Mouse (Mus musculus) thymus, adult 2 months (tissue): ENCODE data around the gene Gm21988. TPM values are rescaled to one million over a fixed set of nuclear protein-coding genes. Genes with fewer than 3 reads are reported as not detected.

Experiments
- DNase-seq: peaks from one replicate; pipeline ENCODE4 v3.0.0; 2021
- H3K27ac ChIP-seq: fragments of 200-500 bp; 2 replicates; pipeline ENCODE4 v1.5.1; 2012; ENCODE audit warnings: low read length, control low read depth; ENCODE audit not compliant: control insufficient read depth, insufficient read depth
- H3K27me3 ChIP-seq: fragments of 200-500 bp; 2 replicates; pipeline ENCODE4 v1.6.1; 2012; ENCODE audit warnings: mild to moderate bottlenecking, low read length, moderate library complexity, mixed read lengths; ENCODE audit not compliant: control insufficient read depth, insufficient read depth
- H3K36me3 ChIP-seq: fragments of 200-500 bp; 2 replicates; pipeline ENCODE4 v1.6.1; 2012; ENCODE audit warnings: mild to moderate bottlenecking, low read length, moderate library complexity; ENCODE audit not compliant: control insufficient read depth, insufficient read depth
- H3K4me1 ChIP-seq: fragments of 200-500 bp; replicated peaks from 2 replicates; pipeline ENCODE4 v1.6.1; 2012; ENCODE audit warnings: low read length; ENCODE audit not compliant: control insufficient read depth, insufficient read depth
- H3K4me3 ChIP-seq: fragments of 200-500 bp; 2 replicates; pipeline ENCODE4 v1.5.1; 2012; ENCODE audit warnings: mild to moderate bottlenecking, low read length, control low read depth, moderate library complexity; ENCODE audit not compliant: control insufficient read depth, insufficient read depth
- CTCF ChIP-seq: fragments of 200-500 bp; IDR thresholded peaks from 2 replicates; pipeline ENCODE4 v1.5.1; 2012; ENCODE audit warnings: mild to moderate bottlenecking, control low read depth, low read length, moderate library complexity, borderline replicate concordance; ENCODE audit not compliant: control insufficient read depth, poor library complexity, insufficient read depth; ENCODE audit errors: extremely low read depth
- POLR2A ChIP-seq: fragments of 200-500 bp; IDR thresholded peaks from 2 replicates; pipeline ENCODE4 v1.6.1; 2012; ENCODE audit warnings: mild to moderate bottlenecking, low read length, control low read depth, moderate library complexity; ENCODE audit not compliant: control insufficient read depth, poor library complexity, insufficient read depth; ENCODE audit errors: extremely low read depth
- WGBS: fragments of 180-500 bp; shearing (Covaris S2); methylation state at CpG from one replicate; pipeline ENCODE4 v1.1.7; 2018; 5-methylcytosine and 5-hydroxymethylcytosine counted together
- polyA plus RNA-seq: library from polyadenylated mRNA; depleted of rRNA; stranded (reverse); fragments of >200 nt; gene quantifications from 2 replicates; pipeline ENCODE4 v1.2.3, GENCODE M21; 2012

The Gm21988 gene
- polyA plus RNA-seq, 1 experiment, result 11.1 TPM

- WGBS, result 58% methylated on average over 5 of the region's 5 CpGs
- H3K27ac ChIP-seq, result no peak overlapping the region
- DNase-seq, result peak; percentile 79
- no peaks in the 10 kb centered on the region for H3K27me3 ChIP-seq
- H3K36me3 ChIP-seq, result no peaks in the 10 kb centered on the region
- no peak for TF ChIP-seq POLR2A
- peak; percentile 91; the same call in 1 of the 2 replicates for TF ChIP-seq CTCF
- H3K4me3 ChIP-seq, result no peak overlapping the region
- no peaks in the 10 kb centered on the region for H3K4me1 ChIP-seq
These were observed 37.9 kb downstream of the Gm21988 start for GRCm38 (mm10) chr11:70201691-70202090.

- H3K27ac ChIP-seq, result no peak overlapping the region
- TF ChIP-seq CTCF (no peak), POLR2A (no peak)
- H3K4me1 ChIP-seq, result no peaks in the 10 kb centered on the region
- H3K4me3 ChIP-seq, result no peak overlapping the region
- DNase-seq, result no peak
- H3K36me3 ChIP-seq, result no peaks in the 10 kb centered on the region
- H3K27me3 ChIP-seq, result no peaks in the 10 kb centered on the region
- WGBS, result 91% methylated on average over 5 of the region's 5 CpGs
These were observed 39.5 kb downstream of the Gm21988 start for GRCm38 (mm10) chr11:70200036-70200608.

- H3K36me3 ChIP-seq, result no peaks in the 10 kb centered on the region
- H3K27ac ChIP-seq, result no peak overlapping the region
- no peaks in the 10 kb centered on the region for H3K4me1 ChIP-seq
- 92% methylated on average over 8 of the region's 8 CpGs for WGBS
- H3K4me3 ChIP-seq, result no peak overlapping the region
- H3K27me3 ChIP-seq, result no peaks in the 10 kb centered on the region
- no peak for DNase-seq
- TF ChIP-seq CTCF, result no peak
- TF ChIP-seq POLR2A, result no peak
These were observed 40.5 kb downstream of the Gm21988 start for GRCm38 (mm10) chr11:70199107-70199506.

- no peaks in the 10 kb centered on the region for H3K27me3 ChIP-seq
- DNase-seq, result no peak
- WGBS, result 52% methylated on average over 3 of the region's 3 CpGs
- H3K4me1 ChIP-seq, result no peaks in the 10 kb centered on the region
- TF ChIP-seq CTCF (no peak), POLR2A (no peak)
- no peak overlapping the region for H3K4me3 ChIP-seq
- H3K36me3 ChIP-seq, result no peaks in the 10 kb centered on the region
- H3K27ac ChIP-seq, result no peak overlapping the region
These were observed 41.3 kb downstream of the Gm21988 start for GRCm38 (mm10) chr11:70198332-70198731.

GRCm38 (mm10) chr11:70193354-70194285 lies 46.0 kb downstream of the Gm21988 start:
- H3K4me3 ChIP-seq, result no peak overlapping the region
- no peaks in the 10 kb centered on the region for H3K4me1 ChIP-seq
- WGBS, result 69% methylated on average over 11 of the region's 11 CpGs
- H3K27ac ChIP-seq, result no peak overlapping the region
- no peaks in the 10 kb centered on the region for H3K27me3 ChIP-seq
- DNase-seq, result no peak
- H3K36me3 ChIP-seq, result no peaks in the 10 kb centered on the region
- TF ChIP-seq POLR2A (no peak), CTCF (no peak)

GRCm38 (mm10) chr11:70192157-70192556 lies 47.5 kb downstream of the Gm21988 start:
- no peak overlapping the region for H3K4me3 ChIP-seq
- H3K27me3 ChIP-seq, result no peaks in the 10 kb centered on the region
- H3K27ac ChIP-seq, result no peak overlapping the region
- H3K4me1 ChIP-seq, result no peaks in the 10 kb centered on the region
- TF ChIP-seq CTCF, result no peak
- 68% methylated on average over 4 of the region's 4 CpGs for WGBS
- no peaks in the 10 kb centered on the region for H3K36me3 ChIP-seq
- DNase-seq, result no peak

- Histone ChIP-seq H3K36me3 (no peaks in the 10 kb centered on the region), H3K4me3 (no peak overlapping the region), H3K27ac (no peak overlapping the region), H3K27me3 (no peaks in the 10 kb centered on the region), H3K4me1 (no peaks in the 10 kb centered on the region)
- no peak for TF ChIP-seq CTCF
- no peak for TF ChIP-seq POLR2A
- no peak for DNase-seq
- WGBS, result 91% methylated on average over 6 of the region's 6 CpGs
These were observed 48.4 kb downstream of the Gm21988 start for GRCm38 (mm10) chr11:70191188-70191587.
